Mouse (Mus musculus) liver, embryonic 14.5 days (tissue): Measurements from ENCODE around the gene Stx19. TPM values are rescaled to one million over a fixed set of nuclear protein-coding genes. Genes with fewer than 3 reads are reported as not detected.

ENCODE experiments used
- ATAC-seq: fragments of 200-750 bp; cut with Nextera tagmentation; 2 replicates; pipeline ENCODE4 v1.8.0; 2017; ENCODE audit warnings: moderate number of reproducible peaks, mild to moderate bottlenecking, moderate library complexity; ENCODE audit not compliant: insufficient read depth
- DNase-seq, 3 experiments: peaks; one replicate each; pipeline ENCODE4 v3.0.0-alpha.2; 2012 to 2013; ENCODE audit warnings: low read depth in 3 of 3, low spot score in 3 of 3
- H3K27ac ChIP-seq: fragments of 300-500 bp; sonication (generic); 2 replicates; pipeline ENCODE4 v1.5.1; 2014; ENCODE audit warnings: moderate library complexity, mild to moderate bottlenecking, control low read depth, inconsistent platforms
- H3K27me3 ChIP-seq: fragments of 300-500 bp; sonication (generic); 2 replicates; pipeline ENCODE4 v1.6.1; 2014; ENCODE audit warnings: mild to moderate bottlenecking, low read length, moderate library complexity; ENCODE audit not compliant: control insufficient read depth, insufficient read depth
- H3K36me3 ChIP-seq: fragments of 300-500 bp; sonication (generic); replicated peaks from 2 replicates; pipeline ENCODE4 v1.6.1; 2014; ENCODE audit warnings: low read depth; ENCODE audit not compliant: control insufficient read depth, insufficient read depth
- H3K4me1 ChIP-seq, 2 experiments: fragments of 200-500 bp in 1 of 2; fragments of 300-500 bp in 1 of 2; sonication (generic) in 1 of 2; replicated peaks; 2 replicates each; pipeline ENCODE4 v1.6.1; 2012 to 2014; ENCODE audit warnings: antibody characterized with exemption in 1 of 2, inconsistent platforms in 1 of 2, low read length in 1 of 2; ENCODE audit not compliant: control insufficient read depth in 2 of 2, insufficient read depth in 2 of 2
- H3K4me2 ChIP-seq: fragments of 300-500 bp; sonication (generic); 2 replicates; pipeline ENCODE4 v1.6.1; 2014; ENCODE audit warnings: low read depth, mild to moderate bottlenecking, control low read depth, moderate library complexity
- H3K4me3 ChIP-seq, 2 experiments: fragments of 200-500 bp in 1 of 2; fragments of 300-500 bp in 1 of 2; sonication (generic) in 1 of 2; 2 replicates each; pipeline ENCODE4 v1.5.1; 2012 to 2014; ENCODE audit warnings: low read depth in 2 of 2, low read length in 2 of 2, mild to moderate bottlenecking in 2 of 2, control low read depth in 1 of 2, inconsistent platforms in 1 of 2, moderate library complexity in 1 of 2; ENCODE audit not compliant: insufficient read depth in 1 of 2
- H3K9ac ChIP-seq: fragments of 300-500 bp; sonication (generic); replicated peaks from 2 replicates; pipeline ENCODE4 v1.6.1; 2014; ENCODE audit warnings: mild to moderate bottlenecking, control low read depth, moderate library complexity
- H3K9me3 ChIP-seq: fragments of 300-500 bp; sonication (generic); 2 replicates; pipeline ENCODE4 v1.6.1; 2016; ENCODE audit warnings: low read length, mixed read lengths; ENCODE audit not compliant: control insufficient read depth
- CTCF ChIP-seq: IDR thresholded peaks from 2 replicates; pipeline ENCODE4 v1.5.1; 2016; ENCODE audit warnings: antibody characterized with exemption, low read depth, control low read depth
- EP300 ChIP-seq: IDR thresholded peaks from 2 replicates; pipeline ENCODE4 v1.6.1; 2016; ENCODE audit warnings: antibody characterized with exemption, low read depth
- WGBS: fragments of 180-500 bp; shearing (Covaris S2); extraction: QIAGEN DNeasy Blood & Tissue Kit; methylation state at CpG from one replicate; pipeline ENCODE4 v1.1.7; 2014; ENCODE audit not compliant: insufficient replicate concordance; 5-methylcytosine and 5-hydroxymethylcytosine counted together
- polyA plus RNA-seq, 2 experiments: library from polyadenylated mRNA; depleted of rRNA in 1 of 2; stranded (reverse) in 1 of 2; unstranded in 1 of 2; fragments of >200 nt; fragmentation: Nextera tagmentation in 1 of 2; extraction: Ambion mirVana in 1 of 2; gene quantifications; 2 replicates each; pipeline versions ENCODE4 v1.2.1 to v1.2.3; 2012 to 2014

Stx19 gene
- polyA plus RNA-seq, 2 experiments, result not detected

- DNase-seq, result peak; percentile 95 to 97 (median 95)
- H3K9ac ChIP-seq, result peak within 1 kb of the TSS; percentile 59
- no peaks in the 10 kb centered on the region for H3K36me3 ChIP-seq
- peak within 1 kb of the TSS; percentile 66 to 80 for H3K4me3 ChIP-seq
- H3K27me3 ChIP-seq, result no peaks in the 10 kb centered on the region
- no peak within 1 kb of the TSS for H3K27ac ChIP-seq
- TF ChIP-seq CTCF (no peak), EP300 (no peak)
- under 1% methylated on average over 52 of the region's 52 CpGs for WGBS
- H3K4me1 ChIP-seq, result peaks cover 5 to 8% of the 10 kb centered on the region in 2 experiments; a peak in 3 of 4 replicates
- no peaks in the 10 kb centered on the region for H3K9me3 ChIP-seq
- peak; percentile 100 for ATAC-seq
- H3K4me2 ChIP-seq, result peak within 1 kb of the TSS; percentile 55
Observed at GRCm38 (mm10) chr16:62846498-62847312, 32.2 kb downstream of the Stx19 start, which contains the start of gene Arl13b. Arl13b (minus strand) TSS chr16:62847040.

DNA sequence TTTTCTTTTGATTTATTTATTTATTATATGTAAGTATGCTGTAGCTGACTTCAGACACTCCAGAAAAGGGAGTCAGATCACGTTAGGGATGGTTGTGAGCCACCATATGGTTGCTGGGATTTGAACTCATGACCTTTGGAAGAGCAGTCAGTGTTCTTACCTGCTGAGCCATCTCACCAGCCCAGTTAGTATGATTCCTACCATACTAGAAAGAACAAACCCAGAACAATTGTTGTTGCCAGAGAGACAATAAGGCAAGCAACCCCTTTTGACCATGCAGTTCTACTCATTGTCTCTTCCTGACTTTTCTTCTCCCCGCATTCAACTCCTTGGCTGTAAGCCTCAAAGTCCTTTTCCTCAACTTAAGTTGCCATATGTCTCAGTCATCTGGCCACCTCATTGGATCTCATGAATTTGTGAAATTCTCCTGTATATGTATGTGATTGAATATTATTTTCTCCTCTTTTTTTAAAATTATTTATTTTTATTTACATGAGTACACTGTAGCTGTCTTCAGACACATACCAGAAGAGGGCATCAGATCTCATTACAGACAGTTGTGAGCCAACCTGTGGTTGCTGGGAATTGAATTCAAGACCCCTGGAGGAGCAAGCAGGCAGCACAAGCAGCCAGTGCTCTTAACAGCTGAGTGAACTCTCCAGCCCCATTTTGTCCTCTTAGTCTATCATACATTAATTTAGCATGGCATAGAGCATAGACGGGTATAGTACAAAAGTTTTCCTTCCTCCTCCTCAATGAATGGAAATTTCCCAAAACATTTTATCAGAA is 38.2 kb downstream of the Stx19 start:
- H3K27me3 ChIP-seq, result no peaks in the 10 kb centered on the region
- no peak overlapping the region for H3K9ac ChIP-seq
- DNase-seq, result no peak
- H3K36me3 ChIP-seq, result no peaks in the 10 kb centered on the region
- peaks cover 0 to 18% of the 10 kb centered on the region in 2 experiments; a peak in 2 of 4 replicates for H3K4me1 ChIP-seq
- H3K4me2 ChIP-seq, result no peak overlapping the region
- no peak for TF ChIP-seq EP300
- 0 out of 2 replicates have a peak, but pooled peaks have one; percentile 9 for TF ChIP-seq CTCF
- no peaks in the 10 kb centered on the region for H3K9me3 ChIP-seq
- no peak overlapping the region for H3K4me3 ChIP-seq
- 59% methylated on average over 3 of the region's 3 CpGs for WGBS
- H3K27ac ChIP-seq, result no peak overlapping the region
- ATAC-seq, result no peak

DNA sequence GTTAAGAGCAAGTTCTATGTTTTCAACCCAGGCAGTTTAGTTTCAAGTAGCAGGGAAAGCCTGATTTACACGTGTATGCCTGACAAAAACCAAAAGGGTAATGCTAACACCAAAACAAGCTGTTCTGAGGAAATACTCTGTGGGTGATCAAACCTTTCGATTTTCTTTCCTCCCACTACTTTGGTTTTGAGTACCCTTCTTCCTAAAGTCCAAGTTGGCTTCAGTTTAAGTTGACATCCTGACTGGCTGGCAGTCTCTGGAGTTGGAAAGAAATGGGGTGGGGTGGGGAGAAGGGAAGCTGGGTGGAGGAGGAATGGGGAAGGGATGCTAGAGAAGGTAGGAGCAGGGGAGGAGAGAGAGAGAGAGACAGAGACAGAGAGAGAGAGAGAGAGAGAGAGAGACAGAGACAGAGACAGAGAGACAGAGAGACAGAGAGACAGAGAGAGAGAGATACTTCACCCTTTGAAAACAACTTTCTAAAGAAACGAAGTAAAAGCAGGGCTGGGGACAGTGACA is 39.2 kb downstream of the Stx19 start:
- H3K27ac ChIP-seq, result no peak overlapping the region
- H3K4me3 ChIP-seq, result peak overlapping the region in 1 of 2 experiments; percentile 62; a peak in 2 of 4 replicates
- ATAC-seq, result peak; percentile 38
- WGBS, result 16% methylated on average over 3 of the region's 3 CpGs
- no peaks in the 10 kb centered on the region for H3K9me3 ChIP-seq
- TF ChIP-seq CTCF (no peak), EP300 (no peak)
- DNase-seq, result no peak
- H3K4me1 ChIP-seq, result peaks cover 0 to 18% of the 10 kb centered on the region in 2 experiments; a peak in 2 of 4 replicates
- no peaks in the 10 kb centered on the region for H3K36me3 ChIP-seq
- no peaks in the 10 kb centered on the region for H3K27me3 ChIP-seq
- H3K4me2 ChIP-seq, result peak overlapping the region; percentile 78
- H3K9ac ChIP-seq, result peak overlapping the region; percentile 69

DNA sequence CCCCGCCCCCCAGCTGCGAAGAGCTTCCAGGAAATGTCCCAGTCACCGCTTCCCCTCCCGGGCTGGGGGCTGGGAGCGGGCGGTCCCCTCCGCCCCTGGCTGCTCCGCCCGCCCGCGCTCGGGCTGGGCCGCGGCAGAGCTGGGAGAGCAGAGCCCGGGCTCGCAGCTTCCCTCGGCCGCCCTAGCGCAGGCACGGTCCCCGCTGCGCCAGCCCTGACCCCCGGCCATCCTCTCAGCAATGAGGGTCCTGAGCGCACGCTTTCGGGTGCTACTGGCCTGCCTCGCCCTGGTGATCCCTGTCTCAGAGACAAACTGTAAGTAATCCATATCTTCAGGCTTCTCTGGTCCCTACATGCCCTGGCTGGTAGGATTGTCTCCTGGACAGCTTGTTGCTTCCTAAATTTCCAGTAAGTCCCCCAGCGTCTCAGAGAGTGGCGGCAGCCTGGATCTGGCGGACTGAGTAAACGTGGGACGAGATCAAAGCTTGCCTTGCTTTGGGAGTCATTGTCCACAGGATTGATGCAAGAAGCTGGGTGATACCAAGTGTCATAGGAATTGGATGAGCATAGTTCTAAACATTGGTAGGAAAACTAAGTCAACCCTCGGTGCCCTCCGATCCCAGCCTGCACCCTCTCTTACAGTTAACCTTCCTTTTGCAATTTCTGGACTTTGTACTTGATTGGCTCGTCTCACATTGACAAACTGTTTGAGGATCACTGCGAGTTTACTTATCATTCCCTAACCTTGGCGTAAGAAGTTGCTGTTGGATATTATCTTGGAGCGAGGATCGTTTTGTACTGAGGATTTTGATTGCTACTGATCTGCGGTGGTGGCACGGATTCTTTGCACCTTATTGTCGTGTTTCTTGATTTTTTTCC is 40.0 kb downstream of the Stx19 start, which contains the start of gene Pros1:
Gene Pros1 (plus strand): TSS at position 117 of the 878 bp plus-strand sequence.
- Histone ChIP-seq H3K4me3 (peak within 1 kb of the TSS; percentile 62 to 79), H3K27ac (no peak within 1 kb of the TSS), H3K4me2 (peak within 1 kb of the TSS; percentile 78), H3K36me3 (no peaks in the 10 kb centered on the region), H3K27me3 (no peaks in the 10 kb centered on the region), H3K4me1 (peaks cover 0 to 18% of the 10 kb centered on the region in 2 experiments; a peak in 2 of 4 replicates), H3K9ac (peak within 1 kb of the TSS; percentile 69), H3K9me3 (no peaks in the 10 kb centered on the region)
- DNase-seq (peak in 2 of 3 experiments; percentile 12 to 18), ATAC-seq (peak; percentile 90)
- 2% methylated on average over 41 of the region's 42 CpGs for WGBS
- TF ChIP-seq CTCF (no peak), EP300 (no peak)
